Mouse (Mus musculus): Measurements from ENCODE around the gene Sgtb. TPM values are rescaled to one million over a fixed set of nuclear protein-coding genes. Genes with fewer than 3 reads are reported as not detected.

The Sgtb gene
- total RNA-seq (2021) = 100 to 1,000 TPM; 133 to 139 TPM
- long read RNA-seq, experiment 1, transcript Sgtb-201 (11 exons, 3,048 nt) = major isoform, 156 of 224 reads
- long read RNA-seq, experiment 1, partial matches to known transcripts = 42 of 224 reads
- long read RNA-seq, experiment 1, other reads (novel, unspliced or antisense) = 25 of 224 reads
- long read RNA-seq, experiment 2, transcript Sgtb-201 (11 exons, 3,048 nt) = major isoform, 106 of 153 reads
- long read RNA-seq, experiment 2, partial matches to known transcripts = 24 of 153 reads
- long read RNA-seq, experiment 2, other reads (novel, unspliced or antisense) = 23 of 153 reads

- Histone ChIP-seq H3K4me3 (peak within 1 kb of the TSS; percentile 95), H3K27ac (peak within 1 kb of the TSS; percentile 91)
- intact Hi-C loops (cut with DNase I) = loop anchor here (2.0 to 5.0 kb wide), 2 partner anchors 189 to 337 kb away; partner anchors contain the start of genes Erbin and Srek1
- TF ChIP-seq CTCF (IDR thresholded peaks at IDR 0.05) = no peak
- DNase-seq (ENCODE audit: extremely low spot score in 1 of 2, low spot score in 2 of 2) = peak; percentile 80 to 81
Measured at GRCm38 (mm10) chr13:104109288-104109815, at the start of gene Sgtb, which contains the start of gene Nln. TSS of gene Sgtb (plus strand) at chr13:104109741. TSS of gene Nln (minus strand) at chr13:104109614.

- no peak for DNase-seq (ENCODE audit: extremely low spot score in 1 of 2, low spot score in 2 of 2)
- no peak for TF ChIP-seq CTCF (IDR thresholded peaks at IDR 0.05)
- intact Hi-C loops (cut with DNase I) = no loop called here
- Histone ChIP-seq H3K4me3 (no peak overlapping the region), H3K27ac (no peak overlapping the region)
Measured at GRCm38 (mm10) chr13:104060231-104060630, 49.3 kb upstream of the Sgtb start.

- Histone ChIP-seq H3K4me3 (no peak overlapping the region), H3K27ac (no peak overlapping the region)
- no peak for DNase-seq (ENCODE audit: extremely low spot score in 1 of 2, low spot score in 2 of 2)
- TF ChIP-seq CTCF (IDR thresholded peaks at IDR 0.05) = no peak
- intact Hi-C loops (cut with DNase I) = no loop called here
Measured at GRCm38 (mm10) chr13:104061975-104062750, 47.4 kb upstream of the Sgtb start.

GRCm38 (mm10) chr13:104063061-104063460 lies 46.5 kb upstream of the Sgtb start:
- no peak overlapping the region for H3K4me3 ChIP-seq
- H3K27ac ChIP-seq = no peak overlapping the region
- no peak for TF ChIP-seq CTCF (IDR thresholded peaks at IDR 0.05)
- intact Hi-C loops (cut with DNase I) = no loop called here
- no peak for DNase-seq (ENCODE audit: extremely low spot score in 1 of 2, low spot score in 2 of 2)

GRCm38 (mm10) chr13:104065649-104066347 lies 43.7 kb upstream of the Sgtb start:
- TF ChIP-seq CTCF (IDR thresholded peaks at IDR 0.05) = no peak
- Histone ChIP-seq H3K4me3 (no peak overlapping the region), H3K27ac (no peak overlapping the region)
- no peak for DNase-seq (ENCODE audit: extremely low spot score in 1 of 2, low spot score in 2 of 2)
- intact Hi-C loops (cut with DNase I) = no loop called here

- no peak overlapping the region for H3K4me3 ChIP-seq
- no peak overlapping the region for H3K27ac ChIP-seq
- TF ChIP-seq CTCF (IDR thresholded peaks at IDR 0.05) = no peak
- DNase-seq (ENCODE audit: extremely low spot score in 1 of 2, low spot score in 2 of 2) = no peak
- intact Hi-C loops (cut with DNase I) = no loop called here
Measured at GRCm38 (mm10) chr13:104069216-104069615, 40.3 kb upstream of the Sgtb start.

GRCm38 (mm10) chr13:104070703-104071102 lies 38.8 kb upstream of the Sgtb start:
- no peak for DNase-seq (ENCODE audit: extremely low spot score in 1 of 2, low spot score in 2 of 2)
- TF ChIP-seq CTCF (IDR thresholded peaks at IDR 0.05) = no peak
- H3K4me3 ChIP-seq = no peak overlapping the region
- H3K27ac ChIP-seq = no peak overlapping the region
- intact Hi-C loops (cut with DNase I) = no loop called here

GRCm38 (mm10) chr13:104072351-104072750 lies 37.2 kb upstream of the Sgtb start:
- TF ChIP-seq CTCF (IDR thresholded peaks at IDR 0.05) = no peak
- intact Hi-C loops (cut with DNase I) = no loop called here

GRCm38 (mm10) chr13:104074230-104074629 lies 35.3 kb upstream of the Sgtb start:
- H3K4me3 ChIP-seq = no peak overlapping the region
- no peak for TF ChIP-seq CTCF (IDR thresholded peaks at IDR 0.05)
- DNase-seq (ENCODE audit: extremely low spot score in 1 of 2, low spot score in 2 of 2) = no peak
- no peak overlapping the region for H3K27ac ChIP-seq
- intact Hi-C loops (cut with DNase I) = no loop called here

More at GRCm38 (mm10) chr13:104072351-104072750, 37.2 kb upstream of the Sgtb start:
- peak overlapping the region; percentile 75 for H3K27ac ChIP-seq
- DNase-seq (ENCODE audit: extremely low spot score in 1 of 2, low spot score in 2 of 2) = no peak
- H3K4me3 ChIP-seq = no peak overlapping the region

- intact Hi-C loops (cut with DNase I) = no loop called here
- no peak for DNase-seq (ENCODE audit: extremely low spot score in 1 of 2, low spot score in 2 of 2)
- H3K4me3 ChIP-seq = no peak overlapping the region
- H3K27ac ChIP-seq = no peak overlapping the region
- TF ChIP-seq CTCF (IDR thresholded peaks at IDR 0.05) = no peak
Measured at GRCm38 (mm10) chr13:104074731-104075130, 34.8 kb upstream of the Sgtb start.

GRCm38 (mm10) chr13:104076993-104077392 lies 32.5 kb upstream of the Sgtb start:
- intact Hi-C loops (cut with DNase I) = no loop called here

More at GRCm38 (mm10) chr13:104076993-104077392, 32.5 kb upstream of the Sgtb start:
- no peak overlapping the region for H3K4me3 ChIP-seq
- no peak overlapping the region for H3K27ac ChIP-seq
- no peak for TF ChIP-seq CTCF (IDR thresholded peaks at IDR 0.05)
- no peak for DNase-seq (ENCODE audit: extremely low spot score in 1 of 2, low spot score in 2 of 2)
